Mouse (Mus musculus) stomach, adult 2 months (tissue): Measurements from ENCODE around the gene C6. TPM values are rescaled to one million over a fixed set of nuclear protein-coding genes. Genes with fewer than 3 reads are reported as not detected.

ENCODE experiments used
- polyA plus RNA-seq: library from polyadenylated mRNA; depleted of rRNA; stranded (reverse); fragments of >200 nt; gene quantifications from 2 replicates; pipeline ENCODE4 v1.2.3, GENCODE M21; 2012; rRNA removed

C6 gene
- 0.10 TPM in 1 of 2 replicates, not detected in the other for polyA plus RNA-seq

DNA sequence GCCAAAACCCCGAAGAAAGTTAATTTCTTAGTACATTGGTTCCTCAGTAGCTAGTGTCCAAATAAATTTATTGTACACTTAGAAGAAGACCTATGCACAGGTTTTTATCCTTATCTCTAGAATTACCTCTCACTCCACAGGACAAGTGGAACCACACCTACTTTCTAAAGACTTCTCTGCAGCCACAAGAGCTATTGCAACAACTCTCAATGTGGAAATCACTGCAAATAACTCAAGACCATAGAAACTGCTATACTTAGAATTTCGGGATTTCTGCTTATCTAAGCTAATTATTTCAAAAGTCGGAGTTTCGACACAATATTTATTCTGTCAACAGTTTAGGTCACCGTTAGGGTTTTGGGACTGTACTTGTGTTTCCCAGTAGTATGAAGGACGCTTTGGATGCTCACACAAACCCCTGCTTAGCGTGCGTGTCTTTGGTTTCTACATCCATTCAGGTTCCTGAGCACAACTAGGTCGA, at the start of gene C6:
TSS of gene C6 (plus strand) at position 346 of the 481 bp plus-strand sequence.

Other genes with a start within 250 kb of the C6 start
- gene Mroh2b, start 171.6 kb downstream of the C6 start, polyA plus RNA-seq, result not detected in 2 replicates